Mouse (Mus musculus) adrenal gland, adult 18-20 months (tissue): ENCODE results near the gene Gpank1. TPM values are rescaled to one million over a fixed set of nuclear protein-coding genes. Genes with fewer than 3 reads are reported as not detected.

Source experiments
- total RNA-seq, 2 experiments: library from RNA; stranded (reverse); gene quantifications; 1 replicate in 1 of 2; 2 replicates in 1 of 2; pipeline ENCODE4 v1.2.3; 2021

The Gpank1 gene
- total RNA-seq, 2 experiments from 2014 or later: 14.8 to 16.2 TPM

Other genes starting within 250 kb of the Gpank1 start
- gene Zbtb12, start 242.0 kb upstream of the Gpank1 start, total RNA-seq: 10 to 100 TPM in 1 of 2 experiments, 1 to 10 TPM in 1; 9.9 to 12.4 TPM
- under 1 TPM in 1 of 2 experiments, not detected in 1; 0.19 TPM for gene Gm20547, start 239.4 kb upstream of the Gpank1 start, total RNA-seq
- gene C2, start 223.2 kb upstream of the Gpank1 start, total RNA-seq: 10 to 100 TPM; 88.3 to 89.2 TPM
- gene Ehmt2, start 223.0 kb upstream of the Gpank1 start, total RNA-seq: 100 to 1,000 TPM; 101 to 144 TPM
- gene Slc44a4, start 207.0 kb upstream of the Gpank1 start, total RNA-seq: under 1 TPM; 0.30 to 0.51 TPM
- gene Neu1, start 190.2 kb upstream of the Gpank1 start, total RNA-seq: 10 to 100 TPM; 22.5 to 24.3 TPM
- 100 to 1,000 TPM; 635 to 643 TPM for gene Hspa1b, start 162.2 kb upstream of the Gpank1 start, total RNA-seq
- under 1 TPM in 1 of 2 experiments, not detected in 1; 0.60 TPM for gene Gm20481, start 151.5 kb upstream of the Gpank1 start, total RNA-seq
- 100 to 1,000 TPM; 195 to 256 TPM for gene Hspa1a, start 149.3 kb upstream of the Gpank1 start, total RNA-seq
- gene Hspa1l, start 148.8 kb upstream of the Gpank1 start, total RNA-seq: under 1 TPM; 0.30 to 0.58 TPM
- 10 to 100 TPM; 31.9 to 34.5 TPM for gene Lsm2, start 139.6 kb upstream of the Gpank1 start, total RNA-seq
- gene Vars, start 120.5 kb upstream of the Gpank1 start, total RNA-seq: 10 to 100 TPM; 49.8 to 64.8 TPM
- under 1 TPM; 0.50 to 0.61 TPM for gene Vwa7, start 104.9 kb upstream of the Gpank1 start, total RNA-seq
- gene Sapcd1, start 93.4 kb upstream of the Gpank1 start, total RNA-seq: under 1 TPM in 1 of 2 experiments, not detected in 1; 0.51 TPM
- gene Msh5, start 74.7 kb upstream of the Gpank1 start, total RNA-seq: 1 to 10 TPM; 1.1 to 1.3 TPM
- gene Clic1, start 71.5 kb upstream of the Gpank1 start, total RNA-seq: 10 to 100 TPM; 71.9 to 92.9 TPM
- 10 to 100 TPM in 1 of 2 experiments, 1 to 10 TPM in 1; 9.1 to 17.0 TPM for gene Ddah2, start 62.4 kb upstream of the Gpank1 start, total RNA-seq
- not detected for gene Ly6g6c, start 56.1 kb upstream of the Gpank1 start, total RNA-seq
- gene Mpig6b, start 55.3 kb upstream of the Gpank1 start, total RNA-seq: under 1 TPM; 0.13 to 0.22 TPM
- not detected for gene Ly6g6e, start 44.6 kb upstream of the Gpank1 start, total RNA-seq
- not detected for gene Ly6g6d, start 43.4 kb upstream of the Gpank1 start, total RNA-seq
- not detected for gene Ly6g6f, start 35.8 kb upstream of the Gpank1 start, total RNA-seq
- 10 to 100 TPM; 75.0 to 88.2 TPM for gene Abhd16a, start 32.2 kb upstream of the Gpank1 start, total RNA-seq
- gene Ly6g5c, start 13.2 kb upstream of the Gpank1 start, total RNA-seq: not detected
- under 1 TPM; 0.33 to 0.67 TPM for gene Ly6g5b, start 6.0 kb upstream of the Gpank1 start, total RNA-seq
- gene Csnk2b, start 598 bp downstream of the Gpank1 start, total RNA-seq: 100 to 1,000 TPM; 192 to 217 TPM
- gene D17H6S53E, start 4.9 kb downstream of the Gpank1 start, total RNA-seq: 10 to 100 TPM; 28.8 to 34.6 TPM
- not detected for gene Apom, start 10.6 kb downstream of the Gpank1 start, total RNA-seq
- 100 to 1,000 TPM; 307 to 394 TPM for gene Bag6, start 13.7 kb downstream of the Gpank1 start, total RNA-seq
- gene Prrc2a, start 43.4 kb downstream of the Gpank1 start, total RNA-seq: 100 to 1,000 TPM; 214 to 251 TPM
- gene Aif1, start 54.6 kb downstream of the Gpank1 start, total RNA-seq: 10 to 100 TPM in 1 of 2 experiments, 1 to 10 TPM in 1; 6.1 to 11.2 TPM
- gene Lst1, start 67.0 kb downstream of the Gpank1 start, total RNA-seq: 1 to 10 TPM; 3.5 to 4.1 TPM
- 1 to 10 TPM; 2.0 to 6.5 TPM for gene Ltb, start 73.0 kb downstream of the Gpank1 start, total RNA-seq
- under 1 TPM; 0.36 to 0.83 TPM for gene Tnf, start 80.6 kb downstream of the Gpank1 start, total RNA-seq
- gene Lta, start 83.9 kb downstream of the Gpank1 start, total RNA-seq: not detected
- not detected for gene Gm16181, start 99.4 kb downstream of the Gpank1 start, total RNA-seq
- gene Atp6v1g2, start 112.2 kb downstream of the Gpank1 start, total RNA-seq: 1 to 10 TPM; 4.7 to 5.3 TPM
- gene Nfkbil1, start 114.3 kb downstream of the Gpank1 start, total RNA-seq: 10 to 100 TPM; 12.4 to 15.3 TPM
- gene Ddx39b, start 120.3 kb downstream of the Gpank1 start, total RNA-seq: 100 to 1,000 TPM; 195 to 213 TPM
- 100 to 1,000 TPM; 219 to 653 TPM for gene H2-D1, start 141.3 kb downstream of the Gpank1 start, total RNA-seq
- 10 to 100 TPM in 1 of 2 experiments, 1 to 10 TPM in 1; 3.7 to 11.4 TPM for gene H2-Q1, start 198.9 kb downstream of the Gpank1 start, total RNA-seq
- gene H2-Q2, start 220.8 kb downstream of the Gpank1 start, total RNA-seq: 1 to 10 TPM; 2.3 to 5.4 TPM